Mouse (Mus musculus): ENCODE data around the gene Maml3.

DNA sequence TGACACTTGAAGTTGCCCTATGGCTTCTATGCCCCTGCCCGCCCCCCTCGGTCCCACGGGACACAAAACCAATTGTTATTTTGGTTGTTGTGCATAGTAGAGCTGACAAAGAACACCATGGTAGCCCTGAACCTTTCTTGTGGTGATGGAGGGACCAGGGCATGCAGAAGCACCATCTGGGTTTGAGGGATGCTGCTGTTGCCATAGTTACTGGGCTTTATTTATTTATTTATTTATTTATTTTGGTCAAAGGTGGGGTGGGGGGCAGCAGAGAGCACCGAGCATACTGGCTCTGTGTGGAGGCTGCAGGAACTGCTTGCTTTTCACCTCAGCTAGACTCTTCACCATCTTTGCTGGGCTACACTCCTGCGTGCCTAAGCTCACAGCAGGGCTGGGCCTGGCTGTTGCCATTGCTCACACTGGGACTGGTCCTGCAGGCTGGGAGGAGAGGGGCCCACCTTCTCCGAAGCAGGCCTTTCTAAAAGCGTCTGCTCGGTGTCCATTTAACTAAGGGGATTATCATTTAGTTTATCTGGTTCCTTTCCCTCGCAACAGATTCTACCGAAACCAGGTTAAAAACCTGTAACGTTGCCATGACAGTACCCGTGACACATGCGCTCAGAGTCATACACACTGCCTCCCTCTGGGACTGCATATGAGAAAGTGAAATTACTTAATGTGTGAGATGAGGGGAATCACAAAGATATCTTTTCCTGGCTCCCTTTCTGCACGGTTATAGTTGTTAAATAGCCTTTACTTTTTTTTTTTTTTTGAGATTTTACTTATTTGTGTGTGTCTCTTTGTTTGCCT, 375.6 kb downstream of the Maml3 start:
- no peak for TF ChIP-seq POLR2A (IDR thresholded peaks at IDR 0.05; ENCODE audit: insufficient read length, low read depth)
- TF ChIP-seq MYOD1 (IDR thresholded peaks at IDR 0.05; ENCODE audit: control insufficient read depth in 1 of 3, insufficient read length in 2 of 3, low read depth in 2 of 3): no peak
- no peak for TF ChIP-seq E2F4 (IDR thresholded peaks at IDR 0.05; ENCODE audit: insufficient read depth)
- no peak for TF ChIP-seq POLR2AphosphoS2 (IDR thresholded peaks at IDR 0.05; ENCODE audit: insufficient read length, low read depth)
- TF ChIP-seq TCF3 (IDR thresholded peaks at IDR 0.05; ENCODE audit: insufficient read length, low read depth): no peak
- TF ChIP-seq CEBPB (IDR thresholded peaks at IDR 0.05; ENCODE audit: insufficient read depth, poor library complexity, severe bottlenecking): no peak
- no peak for TF ChIP-seq USF1 (IDR thresholded peaks at IDR 0.05; ENCODE audit: low read depth)
- no peak for TF ChIP-seq TCF12 (IDR thresholded peaks at IDR 0.05; ENCODE audit: insufficient read depth, poor library complexity, severe bottlenecking)
- no peak for TF ChIP-seq MYOG (IDR thresholded peaks at IDR 0.05; ENCODE audit: control insufficient read depth in 1 of 3, insufficient read depth in 1 of 3, insufficient read length in 2 of 3, low read depth in 2 of 3)
- TF ChIP-seq MAX (IDR thresholded peaks at IDR 0.05; ENCODE audit: low read depth): no peak

All from myocyte (in vitro differentiated cells).